Mouse (Mus musculus): ENCODE results near the gene Mmp28.

GRCm38 (mm10) chr11:83471766-83472165 lies 8.9 kb upstream of the Mmp28 start:
- TF ChIP-seq CTCF (IDR thresholded peaks at IDR 0.05; ENCODE audit: borderline replicate concordance, insufficient read depth, low read depth, low read length) (no peak), POLR2A (IDR thresholded peaks at IDR 0.05; ENCODE audit: borderline replicate concordance, insufficient read depth, low read length) (no peak)
